Mouse (Mus musculus) heart, adult 11 months (tissue): ENCODE measurements around the gene Nap1l4.

Source experiments
- DNase-seq: peaks from one replicate; pipeline ENCODE4 v3.0.0; 2022

Gene Nap1l4

DNA sequence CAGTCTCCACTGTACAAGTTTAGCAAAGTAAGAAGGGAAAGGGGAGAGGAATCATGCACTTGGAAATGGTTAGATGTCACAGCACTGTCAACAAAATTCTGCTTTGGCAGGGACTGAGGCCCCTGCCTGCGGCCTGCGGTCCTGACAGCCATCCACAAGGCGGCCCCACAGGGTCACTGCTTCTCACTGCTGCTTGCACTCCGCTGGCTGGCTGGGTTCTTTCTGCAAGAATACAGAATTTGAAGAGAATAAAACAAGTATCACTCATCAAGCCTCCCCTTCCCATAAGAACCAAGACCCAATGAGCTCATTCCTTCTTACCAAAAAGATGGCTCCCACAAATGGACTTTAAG is 34.5 kb downstream of the Nap1l4 start:
- DNase-seq = peak; percentile 93

DNA sequence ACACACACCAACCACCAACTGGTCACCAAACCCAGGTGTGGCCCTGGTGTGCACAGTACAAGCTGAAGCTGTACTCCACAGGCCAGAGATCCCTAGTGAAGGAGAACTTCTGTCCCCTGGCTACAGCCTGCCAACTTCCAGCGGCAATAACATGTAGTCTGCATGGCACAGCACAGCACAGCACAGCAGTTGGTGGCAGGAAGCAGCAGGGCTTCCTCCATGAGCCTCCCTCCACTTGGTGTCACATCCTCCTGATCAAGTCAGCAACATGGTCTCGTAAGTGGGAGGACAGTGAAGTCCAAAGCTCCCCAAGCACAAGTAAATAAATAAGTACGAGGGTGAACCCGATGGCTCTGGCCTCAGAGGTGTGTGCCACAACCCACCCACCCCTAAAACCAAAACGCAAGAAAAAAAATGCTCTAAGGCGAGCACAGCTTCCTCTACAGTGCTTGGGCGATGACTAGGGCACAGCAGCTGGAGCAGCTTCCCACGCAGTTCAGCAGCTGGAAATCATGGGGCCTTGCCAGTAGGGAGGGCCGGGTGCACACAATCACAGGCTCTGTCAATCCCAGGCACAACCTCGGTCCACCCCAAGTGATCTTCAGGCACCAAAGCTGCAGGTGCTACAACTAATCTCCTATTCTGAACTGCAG is 35.0 kb downstream of the Nap1l4 start:
- peak; percentile 97 for DNase-seq

DNA sequence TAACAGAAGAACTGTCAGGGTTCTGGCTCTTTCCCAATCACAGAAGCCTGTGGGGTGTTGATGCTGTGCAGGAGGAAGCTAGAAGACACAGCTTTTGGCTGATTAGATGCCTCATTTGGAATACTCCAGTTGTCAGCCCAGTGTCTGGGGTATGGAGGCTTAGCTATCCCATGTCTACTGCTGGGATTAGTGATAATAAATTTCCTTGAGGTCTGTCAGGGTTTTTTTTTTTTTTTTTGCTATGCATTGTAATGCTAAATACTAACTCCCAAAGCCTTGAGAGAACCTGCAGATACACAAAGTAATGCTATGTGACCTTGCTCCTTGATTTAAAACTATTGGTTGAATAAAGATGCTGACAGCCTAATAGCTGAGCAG is 37.6 kb downstream of the Nap1l4 start:
- no peak for DNase-seq

DNA sequence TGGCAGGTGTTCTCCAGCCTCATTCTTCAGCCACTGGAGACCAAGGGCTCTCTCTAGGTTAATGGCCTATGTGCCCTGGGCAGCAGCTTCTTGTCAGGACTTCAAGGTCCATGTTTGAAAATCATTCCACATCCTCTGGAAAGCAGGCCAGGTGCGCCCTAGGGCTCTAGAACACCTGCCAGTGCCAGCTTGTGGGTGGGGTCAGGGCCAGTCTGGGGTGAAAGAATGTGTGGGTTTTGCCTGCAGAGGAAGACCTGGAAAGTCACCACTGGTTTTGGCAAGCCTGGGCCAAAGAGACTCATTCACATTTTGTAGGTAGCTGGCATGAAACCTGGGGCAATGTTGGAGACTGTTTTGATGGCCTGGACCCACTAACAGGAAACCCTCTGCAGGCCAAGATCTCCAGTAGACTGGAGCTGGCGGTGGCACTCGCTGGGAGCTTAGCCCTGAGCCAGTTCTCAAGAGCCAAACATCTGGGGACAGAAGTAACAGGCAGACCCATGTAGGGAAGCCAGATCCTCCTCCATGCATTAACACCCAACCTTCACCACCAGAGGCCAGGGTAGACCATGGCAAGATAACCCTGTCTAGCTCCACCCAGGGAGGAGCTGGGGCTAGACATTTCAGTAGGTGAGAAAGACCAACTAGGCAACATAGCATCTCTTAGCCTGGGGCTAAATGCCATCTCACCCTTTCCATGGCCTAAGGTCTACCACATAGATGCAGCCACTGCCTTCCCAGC is 38.1 kb downstream of the Nap1l4 start:
- DNase-seq = no peak

DNA sequence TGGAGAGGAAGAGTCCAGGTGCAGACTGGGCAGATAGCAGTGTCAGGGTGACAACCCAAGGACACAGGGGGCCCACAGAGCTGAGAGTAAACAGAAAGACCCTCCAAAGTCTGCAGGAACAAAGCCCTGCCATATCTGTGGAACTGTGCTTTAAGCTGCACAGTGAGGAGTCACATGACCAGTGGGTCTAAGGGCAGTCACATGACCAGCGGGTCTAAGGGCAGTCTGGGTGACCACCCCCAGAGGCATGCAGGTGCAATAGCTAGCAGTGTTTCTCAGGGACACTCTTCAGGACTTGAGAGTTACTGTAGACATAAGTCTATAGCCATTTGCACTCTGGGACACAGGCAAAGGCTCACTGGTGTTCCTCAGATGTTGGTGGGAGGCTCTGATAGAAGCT is 39.3 kb downstream of the Nap1l4 start:
- no peak for DNase-seq

DNA sequence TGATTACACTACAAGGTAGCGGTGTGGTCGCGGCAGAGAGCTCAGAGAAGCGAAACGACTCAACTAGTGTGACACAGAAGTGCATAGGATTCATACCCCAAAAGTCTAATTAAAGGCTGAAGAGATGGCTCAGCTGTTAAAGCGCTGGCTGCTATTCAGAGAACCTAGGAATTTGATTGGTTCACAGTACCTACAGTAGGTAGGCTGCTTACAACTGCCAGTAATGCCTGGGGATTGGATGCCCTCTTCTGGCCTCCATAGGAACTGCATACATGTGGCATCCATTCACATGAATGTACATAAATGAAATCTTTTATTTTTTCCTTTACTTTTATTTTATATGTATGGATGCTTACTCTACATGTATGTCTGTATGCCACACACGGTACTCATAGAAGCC is 42.2 kb downstream of the Nap1l4 start:
- DNase-seq = no peak

DNA sequence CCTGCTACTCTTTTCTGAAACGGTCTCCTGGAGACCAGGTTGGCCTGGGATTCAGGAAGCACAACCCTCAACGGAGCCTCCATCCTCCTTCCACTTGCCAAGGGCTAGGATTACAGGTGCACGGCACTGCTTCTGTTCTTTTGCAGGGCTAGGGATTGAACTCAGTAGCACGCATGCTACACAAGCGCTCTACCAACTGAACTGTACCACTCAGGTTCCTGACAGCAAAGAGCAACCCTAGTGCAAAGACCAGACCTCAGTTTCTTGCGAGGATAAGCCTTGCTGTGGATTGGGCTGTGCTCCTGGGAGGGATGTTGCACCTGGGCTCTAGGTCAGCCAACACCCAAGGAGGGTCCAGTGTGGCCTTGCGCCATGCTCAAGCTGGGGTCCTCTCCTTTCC is 42.6 kb downstream of the Nap1l4 start:
- no peak for DNase-seq

DNA sequence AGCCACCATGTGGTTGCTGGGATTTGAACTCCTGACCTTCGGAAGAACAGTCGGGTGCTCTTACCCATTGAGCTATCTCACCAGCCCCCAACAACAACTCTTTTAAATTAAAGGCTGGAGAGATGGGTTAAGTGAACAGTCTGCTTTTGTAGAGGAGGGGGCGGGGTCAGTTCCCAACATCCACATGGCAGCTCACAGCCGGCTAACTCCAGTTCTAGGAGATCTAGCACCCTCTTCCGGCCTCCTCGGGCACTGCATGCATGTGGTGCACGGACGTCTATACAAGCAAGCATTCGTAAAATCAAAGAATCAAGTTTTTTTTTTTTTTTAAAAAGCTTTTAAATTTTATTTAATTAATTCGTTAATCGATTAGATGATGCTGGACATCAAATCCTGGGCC is 43.1 kb downstream of the Nap1l4 start:
- peak; percentile 95 for DNase-seq

DNA sequence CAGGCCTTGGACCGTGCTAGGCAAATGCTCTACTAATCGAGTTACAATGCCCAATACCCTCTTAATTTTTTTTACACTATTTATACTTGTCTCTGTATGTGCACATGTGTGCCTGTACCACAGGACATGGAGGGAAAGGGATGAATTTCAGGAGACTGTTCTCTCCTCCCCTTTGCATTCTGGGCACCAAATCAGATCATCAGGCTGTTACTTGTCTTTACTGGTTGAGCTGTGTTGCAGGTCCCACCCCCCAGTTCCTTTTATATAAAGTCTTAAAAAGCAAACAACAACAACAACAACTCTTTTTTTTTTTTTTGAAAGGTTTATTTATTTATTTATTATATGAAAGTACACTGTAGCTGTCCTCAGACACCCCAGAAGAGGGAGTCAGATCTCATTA is 43.5 kb downstream of the Nap1l4 start:
- DNase-seq = no peak

DNA sequence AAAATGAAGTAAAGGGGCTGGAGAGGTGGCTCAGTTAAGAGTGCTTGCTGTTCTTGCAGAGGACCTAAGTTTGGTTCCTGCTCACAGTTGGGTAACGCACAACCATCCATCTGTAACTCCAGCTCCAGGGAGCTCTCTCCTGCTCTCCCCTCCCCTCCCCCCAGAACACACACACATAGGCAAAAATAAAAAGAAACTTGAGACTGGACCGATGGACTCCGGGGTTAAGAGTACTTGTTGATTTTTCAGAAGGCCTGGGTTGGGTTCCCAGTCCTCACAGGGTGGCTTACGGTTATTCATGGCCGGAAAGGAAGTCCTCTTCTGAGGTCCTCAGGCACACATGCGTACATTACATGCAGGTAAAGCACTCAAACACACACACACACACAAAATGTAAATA is 45.0 kb downstream of the Nap1l4 start:
- no peak for DNase-seq

DNA sequence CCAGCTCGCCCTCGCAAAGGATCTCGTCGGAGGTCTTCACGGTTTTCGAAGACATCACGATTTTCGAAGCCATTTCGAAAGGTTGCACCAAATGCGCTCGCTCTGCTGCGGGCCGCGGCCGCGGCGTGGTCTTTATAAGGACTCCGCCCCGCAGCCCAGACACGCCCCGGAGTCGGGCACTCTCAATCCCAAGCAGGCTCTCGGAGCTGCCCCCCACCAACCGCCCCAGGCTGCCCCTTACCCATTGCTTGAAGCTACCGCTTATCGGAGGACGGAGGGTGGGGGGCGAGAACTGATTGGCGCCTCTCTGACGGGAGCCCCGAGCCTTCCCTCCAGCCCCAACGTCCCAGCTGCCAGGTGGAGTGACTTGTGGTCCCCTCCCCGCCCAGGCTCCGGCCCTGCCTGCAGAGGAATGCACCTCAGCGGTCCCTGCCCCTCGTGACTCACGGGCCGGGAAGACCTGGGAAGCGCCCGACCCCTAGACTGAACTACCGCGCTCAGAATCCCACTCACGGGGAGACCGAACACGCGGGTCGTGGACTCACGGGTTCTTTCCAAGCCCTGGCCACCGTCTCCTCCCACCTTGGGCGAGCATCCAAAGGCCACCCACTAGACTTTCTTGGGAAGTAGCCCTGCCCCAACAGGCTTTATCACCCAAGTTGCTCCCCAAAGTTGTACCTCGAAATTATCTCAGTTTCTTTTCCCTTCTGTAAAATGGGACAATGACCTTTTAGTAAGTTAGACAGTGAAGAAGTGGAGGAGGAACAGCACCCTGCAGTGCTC is 46.3 kb downstream of the Nap1l4 start, which contains the start of gene Phlda2:
TSS of gene Phlda2 (minus strand) at position 733 of the 783 bp plus-strand sequence.
- no peak for DNase-seq

DNA sequence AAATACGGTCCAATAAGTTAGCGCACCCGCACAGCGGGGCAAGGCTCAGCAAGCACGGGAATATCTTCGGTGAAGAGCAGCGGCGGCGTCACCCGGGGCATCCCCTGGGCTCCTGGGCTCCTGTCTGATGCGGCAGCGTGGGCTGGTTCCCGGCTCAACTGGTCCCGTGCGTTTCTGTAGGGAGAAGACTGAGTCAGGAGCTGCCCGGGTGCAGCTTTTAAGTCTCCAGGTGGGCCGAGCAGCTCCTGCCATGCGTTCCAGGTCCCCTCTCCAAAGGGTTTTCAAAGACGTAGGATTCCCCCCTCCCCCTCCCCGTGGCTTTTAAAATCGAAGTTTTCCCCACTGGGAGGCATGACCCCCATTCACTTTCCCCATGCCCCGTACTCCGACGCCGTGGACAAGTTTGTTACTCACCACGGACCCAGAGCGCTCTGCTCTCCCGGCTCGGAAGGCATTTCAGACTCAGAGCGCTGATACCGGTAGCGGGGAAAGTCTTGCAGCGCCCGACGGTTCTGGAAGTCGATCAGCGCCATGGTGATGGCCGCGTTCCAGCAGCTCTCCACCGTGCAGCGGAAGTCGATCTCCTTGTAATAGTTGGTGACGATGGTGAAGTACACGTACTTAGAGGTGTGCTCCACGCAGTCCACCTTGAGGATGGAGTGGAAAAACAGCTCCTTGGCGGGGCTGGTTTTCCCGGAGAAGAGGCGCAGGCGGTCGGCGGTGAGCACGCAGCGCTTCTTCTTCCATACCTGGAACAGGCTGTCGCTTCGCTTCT is 47.1 kb downstream of the Nap1l4 start:
- no peak for DNase-seq

DNA sequence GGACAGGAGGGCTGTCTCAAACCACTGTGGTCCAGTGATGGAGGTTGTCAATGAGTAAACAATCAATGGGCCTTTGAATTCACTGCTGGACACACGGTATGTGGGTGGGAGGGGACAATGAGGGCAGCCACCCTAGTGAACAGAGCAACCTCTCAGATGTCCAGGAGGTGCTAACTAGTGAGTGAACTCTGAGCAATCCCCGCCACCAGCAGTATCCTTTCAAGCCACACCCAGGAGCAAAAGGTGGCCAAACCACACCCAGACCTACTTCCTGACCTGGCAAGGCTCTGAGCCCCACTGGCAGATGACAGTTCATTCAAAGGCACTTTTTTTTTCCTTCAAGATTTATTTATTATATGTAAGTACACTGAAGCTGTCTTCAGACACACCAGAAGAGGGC is 48.0 kb downstream of the Nap1l4 start:
- DNase-seq = peak; percentile 94

DNA sequence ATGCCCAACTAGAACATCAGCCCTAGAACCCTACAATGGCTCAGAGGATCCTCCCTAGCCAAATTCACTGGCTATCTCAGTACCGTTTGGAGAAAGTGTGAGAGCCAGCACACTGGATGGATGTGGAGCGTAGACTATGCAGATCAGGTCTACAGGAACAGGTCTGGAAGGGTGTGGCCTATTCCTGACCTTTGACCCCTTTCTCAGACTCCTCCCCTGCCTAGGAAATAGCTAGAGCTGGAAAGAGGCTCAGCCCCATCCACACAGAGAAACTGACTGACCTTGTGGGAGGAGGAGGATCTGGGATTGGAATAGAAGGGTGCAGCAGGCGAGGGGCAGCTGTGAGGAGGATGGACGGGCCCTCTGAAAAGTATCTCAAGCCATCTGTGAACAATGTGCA is 50.3 kb downstream of the Nap1l4 start:
- DNase-seq = no peak

DNA sequence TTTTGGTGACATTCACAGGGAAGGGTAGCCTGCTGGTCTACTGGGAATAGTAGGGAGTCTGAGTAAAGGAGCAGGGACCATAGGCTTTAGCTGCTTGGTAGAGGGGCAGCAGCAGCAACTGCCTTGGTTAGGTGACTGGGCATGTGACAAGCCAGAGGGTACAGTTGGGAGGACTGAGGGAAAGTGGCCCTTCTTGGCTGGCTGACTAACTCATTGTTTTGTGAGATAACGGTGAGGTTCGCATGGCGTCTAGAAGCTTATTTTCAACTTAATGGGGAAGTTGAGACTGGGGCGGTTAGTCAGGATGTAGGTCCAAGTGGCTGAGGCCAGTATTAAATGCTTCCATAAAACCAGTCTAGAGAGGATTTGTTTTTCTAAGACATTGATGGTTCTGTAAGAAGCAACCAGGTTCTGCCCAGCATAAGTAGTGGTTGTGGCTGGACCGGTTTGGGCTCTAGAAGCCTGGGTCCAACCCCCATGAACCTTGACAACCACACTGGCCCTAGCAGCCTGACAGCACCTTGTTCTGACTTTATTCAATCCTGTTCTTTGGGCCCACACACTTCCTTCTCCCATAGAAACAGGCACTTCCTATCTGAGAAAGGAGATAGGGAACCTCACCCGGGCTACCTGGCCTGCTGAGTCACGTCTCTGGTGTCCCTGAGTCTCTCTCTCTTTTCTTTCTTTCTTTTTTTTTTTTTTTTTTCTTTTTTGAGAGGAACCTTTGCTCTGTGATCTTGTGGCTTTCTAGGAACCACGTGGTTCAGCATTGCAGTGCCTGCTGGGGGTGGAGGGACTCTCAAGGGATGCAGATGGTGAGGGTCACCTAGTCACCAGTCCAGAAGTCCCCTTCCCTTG is 53.6 kb downstream of the Nap1l4 start:
- no peak for DNase-seq

DNA sequence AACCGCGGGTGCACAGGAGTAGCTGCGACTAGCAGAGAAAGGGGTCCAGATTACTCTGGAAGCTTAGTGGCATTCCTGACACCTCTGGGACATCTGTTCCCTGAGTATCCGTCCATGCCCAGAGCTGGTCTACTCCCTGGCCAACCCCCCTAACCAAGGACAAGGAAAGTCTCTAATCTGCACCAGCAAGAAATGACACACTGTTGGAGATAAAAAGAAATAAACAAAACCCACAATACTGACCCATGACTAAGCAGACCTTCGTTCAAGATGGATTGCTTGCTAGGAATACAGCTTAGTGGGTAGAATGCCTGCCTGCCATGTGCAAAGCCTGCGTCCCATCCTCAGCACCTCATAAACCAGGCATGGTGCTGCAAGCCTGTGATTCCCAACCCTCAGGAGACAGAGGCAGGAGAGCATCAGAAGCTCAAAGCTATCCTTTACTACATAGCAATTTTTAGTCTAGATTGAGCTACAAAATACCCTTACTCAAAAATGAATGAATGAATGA is 55.2 kb downstream of the Nap1l4 start:
- DNase-seq = no peak

DNA sequence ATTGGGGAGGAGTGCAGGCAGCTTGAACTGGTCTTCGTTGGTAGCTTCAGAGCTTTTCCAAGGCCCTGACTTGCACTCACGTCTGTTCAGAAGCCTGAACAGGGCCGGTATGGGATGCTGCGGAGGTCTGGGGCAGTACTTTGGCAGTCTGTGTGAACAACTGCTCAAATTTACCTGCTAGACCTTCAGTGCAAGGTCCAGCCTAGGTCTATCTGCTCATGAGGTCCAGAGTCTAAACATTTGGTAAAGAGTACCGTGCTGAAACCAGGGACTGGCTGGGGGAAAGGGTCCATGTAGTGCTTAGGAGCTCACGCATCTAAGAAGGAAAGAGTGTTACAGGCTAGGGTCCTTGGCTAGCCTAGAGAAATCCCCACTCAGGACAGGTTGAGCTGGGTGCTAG is 59.2 kb downstream of the Nap1l4 start:
- no peak for DNase-seq

DNA sequence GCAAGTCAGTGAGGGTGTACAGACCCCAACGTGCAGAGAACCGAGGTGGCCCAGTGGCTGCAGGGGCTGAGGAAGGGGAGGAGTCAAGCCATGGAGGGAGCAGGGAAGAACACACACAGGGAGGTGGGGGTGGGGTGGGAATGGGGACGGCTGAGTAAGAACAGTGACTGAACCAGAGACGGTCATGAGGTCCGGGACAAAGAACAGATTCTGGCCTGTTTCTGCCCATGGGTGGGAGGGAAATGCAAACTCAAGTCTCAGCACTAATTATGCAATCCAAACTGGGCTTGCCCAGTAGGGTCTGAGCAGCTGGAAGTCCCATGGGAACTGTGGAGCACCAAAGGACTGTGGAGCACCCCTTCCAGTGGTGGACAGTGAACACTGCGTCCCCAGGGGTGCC is 66.4 kb downstream of the Nap1l4 start:
- no peak for DNase-seq

DNA sequence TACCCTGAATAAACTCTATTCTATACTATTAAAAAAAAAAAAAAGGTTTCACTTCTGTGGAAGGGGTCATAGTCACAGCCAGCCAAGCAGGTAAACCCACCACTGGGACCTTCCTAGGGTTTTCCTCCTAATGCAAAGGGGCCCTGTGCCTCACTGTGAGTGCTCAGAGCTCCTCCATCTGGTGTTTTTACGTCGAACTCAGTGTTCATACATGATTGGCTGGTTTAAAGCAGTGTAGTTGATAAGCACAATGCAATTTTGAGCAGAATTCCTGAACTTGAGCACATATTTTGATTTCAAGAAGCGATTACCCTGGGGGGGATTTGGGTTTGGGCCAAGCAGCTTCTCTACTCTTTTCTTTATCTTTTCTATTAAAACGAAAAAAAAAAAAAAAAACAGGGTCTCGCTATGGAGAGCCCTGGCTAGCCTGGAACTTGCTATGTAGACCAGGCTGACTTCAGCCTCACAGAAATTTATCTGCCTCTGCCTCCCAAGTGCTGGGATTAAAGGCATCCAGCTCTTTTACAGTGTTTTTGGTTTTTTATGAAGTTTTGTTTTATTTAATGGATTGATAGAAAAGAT is 67.0 kb downstream of the Nap1l4 start:
- DNase-seq = no peak

DNA sequence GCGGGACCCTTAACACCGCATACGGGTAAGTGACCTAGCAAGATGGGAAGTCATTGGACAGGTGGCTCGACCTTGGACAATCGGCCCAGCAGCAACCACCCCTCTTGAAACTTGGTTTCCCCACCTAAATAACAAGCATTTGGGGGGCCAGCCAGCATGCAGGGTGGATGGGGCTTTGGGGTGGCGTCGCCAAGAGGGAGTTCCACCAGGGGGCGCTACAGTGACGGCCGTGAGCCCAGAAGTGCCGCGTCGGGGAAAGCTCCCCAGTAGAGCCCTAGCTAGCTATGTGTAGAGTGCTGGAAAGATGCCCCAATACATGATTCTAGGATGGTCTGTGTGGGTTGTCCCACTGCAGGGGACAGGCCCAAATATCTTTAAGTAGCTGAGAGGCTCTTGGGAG is 68.4 kb downstream of the Nap1l4 start:
- DNase-seq = peak; percentile 94

DNA sequence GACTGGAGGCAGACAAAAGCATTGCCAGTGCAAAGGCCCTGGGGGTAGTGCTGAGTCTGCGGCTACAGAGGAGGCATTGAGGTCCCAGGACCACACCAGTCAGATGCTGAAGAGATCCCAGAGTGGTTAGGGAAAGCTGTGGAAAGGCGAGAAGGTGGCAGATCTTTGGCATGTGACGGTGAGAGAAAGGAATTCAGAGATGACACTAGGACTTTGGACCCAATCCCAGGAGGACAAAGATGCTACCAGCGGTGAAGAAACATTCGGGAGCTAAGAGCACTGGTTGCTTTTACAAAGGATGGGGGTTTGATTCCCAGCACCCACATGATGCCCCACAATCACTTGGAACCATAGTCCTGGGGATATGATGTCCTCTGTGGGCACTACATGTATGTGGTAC is 71.1 kb downstream of the Nap1l4 start:
- DNase-seq = no peak
